Mouse (Mus musculus): ENCODE results near the gene Alad. TPM values are rescaled to one million over a fixed set of nuclear protein-coding genes. Genes with fewer than 3 reads are reported as not detected.

The Alad gene
- polyA plus RNA-seq (2012; rRNA removed; ENCODE audit: low replicate concordance), result 116 and 202 TPM in 2 replicates

DNA sequence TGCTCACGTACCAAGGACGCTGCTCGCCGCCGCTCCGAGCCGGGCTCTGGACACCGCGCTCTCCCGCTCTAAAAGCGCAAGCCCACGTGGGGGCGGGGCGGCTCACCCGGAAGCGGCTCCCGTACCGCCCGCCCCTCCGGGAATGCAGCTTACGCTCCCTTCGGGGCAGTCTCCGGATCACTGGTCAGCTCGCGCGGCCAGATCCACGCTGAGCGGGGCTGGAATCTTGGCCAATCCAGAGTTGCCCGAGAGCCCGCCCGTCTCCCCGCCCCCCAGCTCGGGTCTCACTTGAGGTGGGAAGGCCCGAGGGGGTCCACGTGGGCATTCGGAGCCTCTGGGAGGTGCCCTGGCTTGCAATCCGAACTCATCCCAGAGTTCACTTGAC is at the start of gene Alad:
Alad (minus strand) TSS at position 70 of the 385 bp plus-strand sequence.

GRCm38 (mm10) chr4:62559797-62560329 is 40.1 kb upstream of the Alad start, which contains the start of gene Rgs3:
Gene Rgs3, plus strand, starts transcription at chr4:62559847.

GRCm38 (mm10) chr4:62524651-62525488 is 5.2 kb upstream of the Alad start, which contains the start of the genes Pole3 and 4933430I17Rik:
Gene Pole3, minus strand, starts transcription at chr4:62525068.
Gene 4933430I17Rik, plus strand, starts transcription at chr4:62525369.

DNA sequence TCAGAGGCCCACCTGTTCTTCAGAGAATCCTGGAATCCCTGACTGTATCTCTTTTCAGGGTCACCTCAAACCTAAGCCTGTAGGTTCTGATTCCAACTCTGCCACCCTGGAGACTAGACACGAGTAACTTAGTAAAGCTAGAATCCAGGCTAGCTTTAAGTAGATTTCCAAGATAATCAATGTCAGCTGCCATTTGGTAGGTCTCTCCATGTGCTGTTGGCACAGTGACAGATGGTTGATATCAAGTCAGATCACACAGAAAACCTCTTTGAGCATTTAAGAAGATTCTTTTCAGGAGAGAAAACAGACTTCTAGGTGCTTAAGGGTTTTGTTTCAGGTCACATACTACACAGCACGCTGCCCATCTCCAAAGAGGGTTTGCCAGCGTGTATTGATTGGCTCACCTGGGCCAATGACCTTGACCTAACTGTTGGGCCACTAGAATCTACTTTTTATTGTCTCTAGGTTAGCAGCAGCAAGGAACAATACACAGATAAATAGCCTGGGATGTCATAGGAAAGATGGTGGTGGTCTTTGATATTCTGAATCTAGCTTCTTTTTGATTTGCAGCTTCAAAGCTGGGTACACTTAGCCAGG is 16.2 kb downstream of the Alad start, which contains the start of gene Hdhd3:
Hdhd3 (minus strand) TSS at position 94 of the 597 bp plus-strand sequence.

GRCm38 (mm10) chr4:62479937-62480708 is 39.6 kb downstream of the Alad start, which contains the start of gene Bspry:
Gene Bspry, plus strand, starts transcription at chr4:62480053.

DNA sequence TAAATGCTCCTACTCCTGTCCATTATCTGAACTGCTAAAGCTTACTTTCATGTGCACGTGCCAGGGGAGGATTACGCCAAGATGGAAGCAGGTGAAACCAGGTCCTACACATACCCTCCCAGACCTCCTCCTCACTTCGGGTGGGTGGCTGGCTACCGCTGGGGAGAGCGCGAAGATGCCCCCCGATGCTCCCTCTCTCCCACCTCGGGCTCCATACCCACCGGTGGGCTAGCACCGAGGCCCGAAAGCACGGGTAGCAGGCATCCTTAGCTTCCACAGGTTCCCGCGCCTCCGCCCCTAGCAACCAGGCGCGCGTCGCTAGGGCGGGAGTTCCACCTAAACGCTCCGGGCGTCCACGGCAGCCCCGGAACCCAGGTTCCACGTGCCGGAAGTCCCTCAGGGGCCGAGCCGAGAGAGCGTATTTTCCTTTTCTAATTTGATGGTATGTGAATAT is 49.1 kb downstream of the Alad start, which contains the start of gene Wdr31:
Wdr31 (minus strand) TSS at position 299 of the 454 bp plus-strand sequence.

Other genes starting within 250 kb of the Alad start
- 31.5 and 38.2 TPM in 2 replicates for gene Fkbp15, start 159.4 kb downstream of the Alad start, polyA plus RNA-seq (2012; rRNA removed; ENCODE audit: low replicate concordance)
- 26.8 and 31.4 TPM in 2 replicates for gene Slc31a1, start 159.2 kb downstream of the Alad start, polyA plus RNA-seq (2012; rRNA removed; ENCODE audit: low replicate concordance)
- gene Cdc26, start 111.3 kb downstream of the Alad start, polyA plus RNA-seq (2012; rRNA removed; ENCODE audit: low replicate concordance), result 31.6 and 47.6 TPM in 2 replicates
- 9.7 and 17.8 TPM in 2 replicates for gene Prpf4, start 111.1 kb downstream of the Alad start, polyA plus RNA-seq (2012; rRNA removed; ENCODE audit: low replicate concordance)
- 0.33 and 4.0 TPM in 2 replicates for gene Rnf183, start 84.7 kb downstream of the Alad start, polyA plus RNA-seq (2012; rRNA removed; ENCODE audit: low replicate concordance)
- 0.49 and 4.7 TPM in 2 replicates for gene Wdr31, start 49.0 kb downstream of the Alad start, polyA plus RNA-seq (2012; rRNA removed; ENCODE audit: low replicate concordance)
- 0.34 and 45.2 TPM in 2 replicates for gene Bspry, start 39.9 kb downstream of the Alad start, polyA plus RNA-seq (2012; rRNA removed; ENCODE audit: low replicate concordance)
- gene Hdhd3, start 16.5 kb downstream of the Alad start, polyA plus RNA-seq (2012; rRNA removed; ENCODE audit: low replicate concordance), result 11.7 and 28.9 TPM in 2 replicates
- gene Pole3, start 5.2 kb upstream of the Alad start, polyA plus RNA-seq (2012; rRNA removed; ENCODE audit: low replicate concordance), result 22.1 and 23.5 TPM in 2 replicates
- gene 4933430I17Rik, start 5.5 kb upstream of the Alad start, polyA plus RNA-seq (2012; rRNA removed; ENCODE audit: low replicate concordance), result 0.06 and 0.14 TPM in 2 replicates
- gene Rgs3, start 39.9 kb upstream of the Alad start, polyA plus RNA-seq (2012; rRNA removed; ENCODE audit: low replicate concordance), result 89.0 and 120 TPM in 2 replicates

Measured in subcutaneous adipose tissue, adult 2 months (tissue).